Mouse (Mus musculus): ENCODE results near the gene Banp. TPM values are rescaled to one million over a fixed set of nuclear protein-coding genes. Genes with fewer than 3 reads are reported as not detected.

The Banp gene
- total and polyA plus RNA-seq, 3 experiments = 14.9 to 34.2 (median 25.7) TPM

DNA sequence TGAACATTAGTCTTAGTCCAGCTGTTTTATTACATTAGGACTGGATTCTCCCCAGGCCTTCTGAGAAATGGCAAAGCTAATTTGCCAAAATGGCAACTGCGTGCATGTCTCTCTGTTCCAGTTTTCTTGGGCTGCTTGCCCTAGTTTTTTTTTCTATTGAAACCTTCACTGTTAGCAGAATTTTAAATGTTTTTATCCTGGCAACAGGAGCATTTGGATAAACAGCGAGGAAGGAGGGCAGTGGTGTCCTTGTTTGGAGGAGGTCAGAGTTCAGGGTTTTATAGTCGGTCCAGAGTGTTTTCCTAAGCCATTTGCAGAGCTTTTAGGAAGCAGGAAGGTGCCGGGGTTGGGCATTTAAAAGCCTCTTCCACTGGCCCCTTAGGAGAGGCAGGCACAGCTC, 18.4 kb downstream of the Banp start:
- in situ Hi-C loops (cut with MboI; ENCODE audit: low pct_ligation_motif_present, low pct_unique_long_range_greater_than_20kb, low sequenced_read_pairs) (no loop called here), dilution Hi-C loops (cut with MboI; ENCODE audit: extremely low pct_ligation_motif_present, extremely low pct_unique_long_range_greater_than_20kb, low sequenced_read_pairs) (no loop called here)
- Histone ChIP-seq H3K4me1 (ENCODE audit: control insufficient read depth in 1 of 2, insufficient read depth in 2 of 2) (peaks cover 17 to 70% of the 10 kb centered on the region in 2 experiments), H3K9ac (ENCODE audit: insufficient read depth, low read depth) (no peak overlapping the region), H3K27me3 (replicated peaks) (no peaks in the 10 kb centered on the region), H3K4me3 (replicated peaks in 1 of 3; ENCODE audit: low read depth in 2 of 3, low read length in 2 of 3, poor library complexity in 1 of 3) (no peak overlapping the region), H3K36me3 (replicated peaks in 1 of 2; ENCODE audit: control insufficient read depth in 1 of 2, insufficient read depth in 1 of 2, low read length in 1 of 2) (peaks cover 9 to 36% of the 10 kb centered on the region in 2 experiments), H3K9me3 (replicated peaks; ENCODE audit: low read length) (no peaks in the 10 kb centered on the region), H3K79me2 (replicated peaks; ENCODE audit: control insufficient read depth, extremely low read depth, insufficient read depth, poor library complexity, severe bottlenecking) (peaks cover 8% of the 10 kb centered on the region), H3K4me2 (ENCODE audit: insufficient read depth, low read depth, poor library complexity, severe bottlenecking) (no peak overlapping the region), H3K27ac (ENCODE audit: insufficient read depth, low read depth) (no peak overlapping the region)
- TF ChIP-seq PAX5 (IDR thresholded peaks at IDR 0.05; ENCODE audit: low read length) (no peak), RAD21 (IDR thresholded peaks at IDR 0.05; ENCODE audit: low read depth, low read length) (no peak), ETS1 (conservative IDR thresholded peaks at IDR 0.05; ENCODE audit: low read depth, low read length) (no peak), USF2 (conservative IDR thresholded peaks at IDR 0.05; ENCODE audit: low read depth, low read length) (no peak), CTCF (conservative IDR thresholded peaks at IDR 0.05 in 1 of 2, IDR thresholded peaks at IDR 0.05 in 1 of 2; ENCODE audit: low read depth in 2 of 2, low read length in 2 of 2) (no peak), CHD1 (IDR thresholded peaks at IDR 0.05; ENCODE audit: low read depth, low read length) (no peak), KAT2A (IDR thresholded peaks at IDR 0.05; ENCODE audit: insufficient replicate concordance, low read length) (no peak), JUND (conservative IDR thresholded peaks at IDR 0.05; ENCODE audit: low read depth, low read length) (no peak), MAX (IDR thresholded peaks at IDR 0.05; ENCODE audit: low read length) (no peak), SIN3A (IDR thresholded peaks at IDR 0.05; ENCODE audit: low read length) (no peak), MXI1 (IDR thresholded peaks at IDR 0.05; ENCODE audit: low read depth, low read length) (no peak), POLR2A (IDR thresholded peaks at IDR 0.05; ENCODE audit: low read depth, low read length) (no peak)
- DNase-seq (ENCODE audit: extremely low read depth) = no peak

DNA sequence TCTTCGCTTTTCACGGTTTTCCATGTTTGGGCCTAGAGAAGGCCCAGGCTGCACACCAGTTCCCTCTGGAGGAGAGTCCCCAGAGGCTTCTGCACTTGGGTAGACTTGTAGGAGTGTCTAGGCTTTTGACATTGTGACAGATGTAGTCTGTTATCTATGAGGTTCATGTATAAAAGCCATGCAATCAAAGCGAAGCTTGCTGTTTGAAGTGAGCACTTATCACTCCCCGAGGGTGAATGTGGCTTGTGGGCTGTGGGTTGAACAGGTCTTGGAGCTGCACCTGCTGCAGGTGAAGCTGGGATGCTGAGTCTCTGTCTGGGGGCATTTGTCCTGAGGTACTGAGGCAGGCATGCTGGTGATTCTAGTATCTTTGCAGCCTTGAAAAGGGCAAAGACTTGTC, 19.0 kb downstream of the Banp start:
- Histone ChIP-seq H3K27ac (ENCODE audit: insufficient read depth, low read depth) (no peak overlapping the region), H3K79me2 (replicated peaks; ENCODE audit: control insufficient read depth, extremely low read depth, insufficient read depth, poor library complexity, severe bottlenecking) (peaks cover 8% of the 10 kb centered on the region), H3K4me1 (ENCODE audit: control insufficient read depth in 1 of 2, insufficient read depth in 2 of 2) (peaks cover 17 to 67% of the 10 kb centered on the region in 2 experiments), H3K27me3 (replicated peaks) (no peaks in the 10 kb centered on the region), H3K9me3 (replicated peaks; ENCODE audit: low read length) (no peaks in the 10 kb centered on the region), H3K36me3 (replicated peaks in 1 of 2; ENCODE audit: control insufficient read depth in 1 of 2, insufficient read depth in 1 of 2, low read length in 1 of 2) (peaks cover 9 to 34% of the 10 kb centered on the region in 2 experiments), H3K4me3 (replicated peaks in 1 of 3; ENCODE audit: low read depth in 2 of 3, low read length in 2 of 3, poor library complexity in 1 of 3) (no peak overlapping the region), H3K9ac (ENCODE audit: insufficient read depth, low read depth) (no peak overlapping the region), H3K4me2 (ENCODE audit: insufficient read depth, low read depth, poor library complexity, severe bottlenecking) (no peak overlapping the region)
- TF ChIP-seq CHD2 (IDR thresholded peaks at IDR 0.05; ENCODE audit: low read length) (no peak), ZKSCAN1 (IDR thresholded peaks at IDR 0.05; ENCODE audit: borderline replicate concordance, low read depth, low read length) (no peak), MAZ (IDR thresholded peaks at IDR 0.05; ENCODE audit: low read depth, low read length) (no peak), EP300 (IDR thresholded peaks at IDR 0.05; ENCODE audit: low read length) (no peak), CTCF (conservative IDR thresholded peaks at IDR 0.05 in 1 of 2, IDR thresholded peaks at IDR 0.05 in 1 of 2; ENCODE audit: low read depth in 2 of 2, low read length in 2 of 2) (no peak), RAD21 (IDR thresholded peaks at IDR 0.05; ENCODE audit: low read depth, low read length) (no peak), NELFE (IDR thresholded peaks at IDR 0.05; ENCODE audit: low read depth, low read length) (no peak), ETS1 (conservative IDR thresholded peaks at IDR 0.05; ENCODE audit: low read depth, low read length) (no peak)
- dilution Hi-C loops (cut with MboI; ENCODE audit: extremely low pct_ligation_motif_present, extremely low pct_unique_long_range_greater_than_20kb, low sequenced_read_pairs) = no loop called here
- DNase-seq (ENCODE audit: extremely low read depth) = no peak
- in situ Hi-C loops (cut with MboI; ENCODE audit: low pct_ligation_motif_present, low pct_unique_long_range_greater_than_20kb, low sequenced_read_pairs) = no loop called here
